Mouse (Mus musculus) intestine, embryonic 14.5 days (tissue): ENCODE measurements around the gene Gm42878. TPM values are rescaled to one million over a fixed set of nuclear protein-coding genes. Genes with fewer than 3 reads are reported as not detected.
"Not testable (repeated sequence)": the region's sequence is repeated elsewhere in the genome, so short reads cannot be mapped to it uniquely, and the experiment has no call there.

Source experiments
- ATAC-seq: fragments of 200-750 bp; cut with Nextera tagmentation; replicated peaks from 2 replicates; pipeline ENCODE4 v1.8.0; 2017; ENCODE audit warnings: low read depth, moderate number of reproducible peaks, moderate TSS enrichment, moderate library complexity; ENCODE audit not compliant: low FRiP score, low TSS enrichment
- DNase-seq: peaks from one replicate; pipeline ENCODE4 v3.0.0-alpha.2; 2018; ENCODE audit warnings: low spot score
- H3K27ac ChIP-seq: fragments of 300-500 bp; sonication (generic); 2 replicates; pipeline ENCODE4 v1.5.1; 2014; ENCODE audit warnings: low read depth, mild to moderate bottlenecking, control low read depth
- H3K27me3 ChIP-seq: fragments of 300-500 bp; sonication (generic); replicated peaks from 2 replicates; pipeline ENCODE4 v1.6.1; 2014; ENCODE audit warnings: low read length, control low read depth; ENCODE audit not compliant: control insufficient read depth, insufficient read depth
- H3K36me3 ChIP-seq: fragments of 300-500 bp; sonication (generic); 2 replicates; pipeline ENCODE4 v1.6.1; 2014; ENCODE audit warnings: low read length, control low read depth; ENCODE audit not compliant: control insufficient read depth, insufficient read depth
- H3K4me1 ChIP-seq: fragments of 300-500 bp; sonication (generic); replicated peaks from 2 replicates; pipeline ENCODE4 v1.6.1; 2014; ENCODE audit warnings: low read length, control low read depth, mixed read lengths; ENCODE audit not compliant: control insufficient read depth, insufficient read depth
- H3K4me2 ChIP-seq: fragments of 300-500 bp; sonication (generic); 2 replicates; pipeline ENCODE4 v1.6.1; 2014; ENCODE audit warnings: low read length
- H3K4me3 ChIP-seq: fragments of 300-500 bp; sonication (generic); 2 replicates; pipeline ENCODE4 v1.5.1; 2014; ENCODE audit warnings: low read depth, low read length, control low read depth, mixed read lengths
- H3K9ac ChIP-seq: fragments of 300-500 bp; sonication (generic); 2 replicates; pipeline ENCODE4 v1.6.1; 2014; ENCODE audit warnings: mild to moderate bottlenecking, low read length
- H3K9me3 ChIP-seq: fragments of 300-500 bp; sonication (generic); 2 replicates; pipeline ENCODE4 v1.6.1; 2016; ENCODE audit warnings: low read length, control low read depth; ENCODE audit not compliant: control insufficient read depth
- WGBS: fragments of 180-500 bp; shearing (Covaris S2); extraction: QIAGEN DNeasy Blood & Tissue Kit; methylation state at CpG from one replicate; pipeline ENCODE4 v1.1.7; 2014; 5-methylcytosine and 5-hydroxymethylcytosine counted together
- polyA plus RNA-seq: library from polyadenylated mRNA; unstranded; fragments of >200 nt; fragmentation: Nextera tagmentation; extraction: Ambion mirVana; gene quantifications from 2 replicates; pipeline ENCODE4 v1.2.1, GENCODE M21; 2014

The Gm42878 gene
- polyA plus RNA-seq, 1 experiment from 2014 or later, result not detected

GRCm38 (mm10) chr5:121526961-121527360, 18.3 kb downstream of the Gm42878 start:
- no peak overlapping the region for H3K4me2 ChIP-seq
- no peaks in the 10 kb centered on the region for H3K4me1 ChIP-seq
- no peak for ATAC-seq
- H3K9me3 ChIP-seq, result no peaks in the 10 kb centered on the region
- no peaks in the 10 kb centered on the region for H3K27me3 ChIP-seq
- no peak for DNase-seq
- no peak overlapping the region for H3K27ac ChIP-seq
- peaks cover 91% of the 10 kb centered on the region for H3K36me3 ChIP-seq
- H3K4me3 ChIP-seq, result no peak overlapping the region
- no peak overlapping the region for H3K9ac ChIP-seq
- WGBS, result 77% methylated on average over 8 of the region's 8 CpGs

DNA sequence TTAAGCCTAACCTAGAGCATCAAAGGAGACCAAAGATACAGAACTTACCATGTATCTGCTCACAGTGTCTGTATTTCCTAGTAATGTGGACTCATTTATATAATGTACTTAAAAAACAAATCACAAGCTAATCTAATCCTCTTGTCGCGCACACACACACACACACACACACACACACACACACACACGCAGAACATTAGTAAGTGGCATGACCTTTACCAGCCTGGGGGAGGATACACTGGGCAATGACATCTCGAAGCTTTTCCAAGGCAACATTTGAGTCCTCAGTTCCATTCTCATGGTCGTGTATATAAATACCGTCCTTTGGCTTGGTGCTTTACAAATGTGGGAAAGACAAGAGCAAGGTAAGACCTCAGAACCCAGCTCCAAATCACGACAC, 18.8 kb downstream of the Gm42878 start:
- Histone ChIP-seq H3K9ac (no peak overlapping the region), H3K36me3 (peaks cover 91% of the 10 kb centered on the region), H3K9me3 (no peaks in the 10 kb centered on the region), H3K4me1 (no peaks in the 10 kb centered on the region), H3K27me3 (no peaks in the 10 kb centered on the region), H3K27ac (no peak overlapping the region), H3K4me2 (no peak overlapping the region), H3K4me3 (no peak overlapping the region)
- no peak for DNase-seq
- no peak for ATAC-seq
- WGBS, result 89% methylated on average over 7 of the region's 7 CpGs

- Histone ChIP-seq H3K4me1 (no peaks in the 10 kb centered on the region), H3K27ac (no peak overlapping the region), H3K9me3 (no peaks in the 10 kb centered on the region), H3K4me2 (no peak overlapping the region), H3K27me3 (no peaks in the 10 kb centered on the region), H3K4me3 (no peak overlapping the region), H3K36me3 (peaks cover 91% of the 10 kb centered on the region), H3K9ac (no peak overlapping the region)
- ATAC-seq (no peak), DNase-seq (no peak)
- 78% methylated on average over 14 of the region's 14 CpGs for WGBS
Observed at GRCm38 (mm10) chr5:121525774-121526450, 19.4 kb downstream of the Gm42878 start.

DNA sequence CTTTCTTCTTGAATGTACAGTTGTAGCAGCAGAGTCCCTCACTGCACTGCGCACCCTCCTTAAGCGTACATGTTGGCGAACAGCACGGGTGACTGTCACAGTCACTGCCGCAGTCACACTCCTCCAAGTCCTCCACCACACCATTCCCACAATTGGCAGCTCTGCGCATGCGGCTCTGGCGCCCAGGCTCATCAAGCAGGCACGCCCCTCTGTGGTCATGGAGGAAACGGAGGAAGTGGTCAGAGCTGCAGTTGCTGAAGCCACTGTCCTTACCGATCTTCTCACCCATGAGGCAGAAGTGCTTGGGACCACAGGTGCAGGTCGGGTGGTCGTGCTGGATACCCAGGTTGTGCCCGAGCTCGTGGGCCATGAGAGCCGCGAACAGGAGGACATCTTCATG, 25.5 kb downstream of the Gm42878 start:
- WGBS, result 93% methylated on average over 11 of the region's 17 CpGs
- H3K4me1 ChIP-seq, H3K9ac ChIP-seq, ATAC-seq, H3K27ac ChIP-seq, H3K4me3 ChIP-seq, DNase-seq, H3K9me3 ChIP-seq, H3K4me2 ChIP-seq, H3K27me3 ChIP-seq: not testable (repeated sequence)
- H3K36me3 ChIP-seq, result peaks cover 46% of the 10 kb centered on the region

- WGBS, result 92% methylated on average over 9 of the region's 9 CpGs
- H3K36me3 ChIP-seq, result peaks cover 38% of the 10 kb centered on the region
Observed at GRCm38 (mm10) chr5:121518983-121519382, 26.3 kb downstream of the Gm42878 start.

GRCm38 (mm10) chr5:121510009-121510408, 35.3 kb downstream of the Gm42878 start:
- H3K9me3 ChIP-seq, result no peaks in the 10 kb centered on the region
- H3K27me3 ChIP-seq, result no peaks in the 10 kb centered on the region
- no peak for ATAC-seq
- H3K4me2 ChIP-seq, result no peak overlapping the region
- DNase-seq, result no peak
- no peaks in the 10 kb centered on the region for H3K36me3 ChIP-seq
- no peaks in the 10 kb centered on the region for H3K4me1 ChIP-seq
- WGBS, result 71% methylated on average over 7 of the region's 7 CpGs
- H3K9ac ChIP-seq, result no peak overlapping the region
- no peak overlapping the region for H3K27ac ChIP-seq
- no peak overlapping the region for H3K4me3 ChIP-seq

More at GRCm38 (mm10) chr5:121518983-121519382, 26.3 kb downstream of the Gm42878 start:
- Histone ChIP-seq H3K4me3 (no peak overlapping the region), H3K4me1 (no peaks in the 10 kb centered on the region), H3K27me3 (no peaks in the 10 kb centered on the region), H3K27ac (no peak overlapping the region), H3K9me3 (no peaks in the 10 kb centered on the region), H3K9ac (no peak overlapping the region), H3K4me2 (no peak overlapping the region)
- DNase-seq (no peak), ATAC-seq (no peak)

- no peak for ATAC-seq
- WGBS, result 97% methylated on average over 1 of the region's 1 CpGs
- H3K4me2 ChIP-seq, result no peak overlapping the region
Observed at GRCm38 (mm10) chr5:121506846-121507245, 38.4 kb downstream of the Gm42878 start.

GRCm38 (mm10) chr5:121503231-121503630, 42.1 kb downstream of the Gm42878 start, which contains the start of gene Adam1b:
TSS of gene Adam1b (minus strand) at chr5:121503435.
- no peaks in the 10 kb centered on the region for H3K27me3 ChIP-seq
- DNase-seq (no peak), ATAC-seq (no peak)
- H3K4me2 ChIP-seq, result no peak within 1 kb of the TSS
- no peak within 1 kb of the TSS for H3K9ac ChIP-seq
- H3K36me3 ChIP-seq, result no peaks in the 10 kb centered on the region
- 62% methylated on average over 3 of the region's 3 CpGs for WGBS
- H3K27ac ChIP-seq, result no peak within 1 kb of the TSS
- no peak within 1 kb of the TSS for H3K4me3 ChIP-seq
- no peaks in the 10 kb centered on the region for H3K9me3 ChIP-seq
- H3K4me1 ChIP-seq, result no peaks in the 10 kb centered on the region

More at GRCm38 (mm10) chr5:121506846-121507245, 38.4 kb downstream of the Gm42878 start:
- H3K36me3 ChIP-seq, result no peaks in the 10 kb centered on the region
- H3K9me3 ChIP-seq, result no peaks in the 10 kb centered on the region
- no peak overlapping the region for H3K27ac ChIP-seq
- no peaks in the 10 kb centered on the region for H3K27me3 ChIP-seq
- DNase-seq, result no peak
- no peak overlapping the region for H3K9ac ChIP-seq
- H3K4me3 ChIP-seq, result no peak overlapping the region
- H3K4me1 ChIP-seq, result no peaks in the 10 kb centered on the region

GRCm38 (mm10) chr5:121501424-121501996, 43.8 kb downstream of the Gm42878 start:
- 59% methylated on average over 11 of the region's 17 CpGs for WGBS
- not testable (repeated sequence) for H3K9ac ChIP-seq, H3K27ac ChIP-seq, H3K4me2 ChIP-seq, H3K4me1 ChIP-seq, ATAC-seq, H3K4me3 ChIP-seq, DNase-seq, H3K9me3 ChIP-seq, H3K36me3 ChIP-seq, H3K27me3 ChIP-seq
